Mouse (Mus musculus): ENCODE measurements around the gene Nol11. TPM values are rescaled to one million over a fixed set of nuclear protein-coding genes. Genes with fewer than 3 reads are reported as not detected.

Nol11 gene
- total and polyA plus RNA-seq, 3 experiments = 62.1 to 172 (median 109) TPM

- no peak for TF ChIP-seq E2F4 (IDR thresholded peaks at IDR 0.05; ENCODE audit: insufficient replicate concordance, low read depth, low read length)
These were observed at the start of gene Nol11 (continued) for GRCm38 (mm10) chr11:107188565-107189552.

DNA sequence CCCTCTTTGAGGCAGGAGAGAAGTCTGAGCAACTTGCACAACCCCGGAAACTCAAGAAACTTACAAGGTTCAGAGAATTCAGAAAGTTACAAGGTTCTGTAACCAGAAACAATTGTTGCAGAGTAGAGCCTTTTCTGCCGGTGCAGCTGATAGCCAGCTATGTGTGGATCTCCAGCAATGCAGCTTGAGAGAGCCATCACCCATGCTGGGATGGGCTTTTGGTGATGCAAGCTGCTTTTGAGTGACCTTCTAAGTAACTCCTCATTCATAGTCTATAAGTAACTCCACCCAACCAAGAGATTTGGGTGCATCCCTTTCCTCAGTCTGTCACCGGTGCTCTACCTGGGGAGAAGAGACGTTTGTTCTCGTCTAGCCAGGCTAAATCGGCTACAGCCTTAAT lies 49.3 kb upstream of the Nol11 start:
- dilution Hi-C loops (cut with MboI; ENCODE audit: extremely low pct_ligation_motif_present, extremely low pct_unique_long_range_greater_than_20kb, low sequenced_read_pairs) = no loop called here
- Histone ChIP-seq H3K4me1 (ENCODE audit: control insufficient read depth in 1 of 2, insufficient read depth in 2 of 2) (no peaks in the 10 kb centered on the region), H3K36me3 (replicated peaks in 1 of 2; ENCODE audit: control insufficient read depth in 1 of 2, insufficient read depth in 1 of 2, low read length in 1 of 2) (no peaks in the 10 kb centered on the region), H3K27ac (ENCODE audit: insufficient read depth, low read depth) (no peak overlapping the region), H3K4me2 (ENCODE audit: insufficient read depth, low read depth, poor library complexity, severe bottlenecking) (no peak overlapping the region), H3K79me2 (replicated peaks; ENCODE audit: control insufficient read depth, extremely low read depth, insufficient read depth, poor library complexity, severe bottlenecking) (no peaks in the 10 kb centered on the region), H3K4me3 (replicated peaks in 1 of 3; ENCODE audit: low read depth in 2 of 3, low read length in 2 of 3, poor library complexity in 1 of 3) (no peak overlapping the region), H3K9ac (ENCODE audit: insufficient read depth, low read depth) (no peak overlapping the region), H3K27me3 (replicated peaks) (no peaks in the 10 kb centered on the region), H3K9me3 (replicated peaks; ENCODE audit: low read length) (no peaks in the 10 kb centered on the region)
- DNase-seq (ENCODE audit: extremely low read depth) = no peak
- TF ChIP-seq CHD1 (IDR thresholded peaks at IDR 0.05; ENCODE audit: low read depth, low read length) (no peak), NELFE (IDR thresholded peaks at IDR 0.05; ENCODE audit: low read depth, low read length) (no peak), MAFK (IDR thresholded peaks at IDR 0.05; ENCODE audit: insufficient replicate concordance, low read length) (no peak), TCF12 (IDR thresholded peaks at IDR 0.05; ENCODE audit: low read depth, low read length) (no peak), CTCF (conservative IDR thresholded peaks at IDR 0.05 in 1 of 2, IDR thresholded peaks at IDR 0.05 in 1 of 2; ENCODE audit: low read depth in 2 of 2, low read length in 2 of 2) (no peak), MYC (IDR thresholded peaks at IDR 0.05; ENCODE audit: low read depth, low read length) (no peak), POLR2AphosphoS2 (IDR thresholded peaks at IDR 0.05; ENCODE audit: low read depth, low read length) (no peak), USF2 (conservative IDR thresholded peaks at IDR 0.05; ENCODE audit: low read depth, low read length) (no peak), EP300 (IDR thresholded peaks at IDR 0.05; ENCODE audit: low read length) (no peak), RCOR1 (conservative IDR thresholded peaks at IDR 0.05; ENCODE audit: low read depth, low read length) (no peak), MAX (IDR thresholded peaks at IDR 0.05; ENCODE audit: low read length) (no peak), ETS1 (conservative IDR thresholded peaks at IDR 0.05; ENCODE audit: low read depth, low read length) (no peak), RAD21 (IDR thresholded peaks at IDR 0.05; ENCODE audit: low read depth, low read length) (no peak), NRF1 (IDR thresholded peaks at IDR 0.05; ENCODE audit: low read depth, low read length) (no peak), ZMIZ1 (IDR thresholded peaks at IDR 0.05; ENCODE audit: low read depth, low read length) (no peak), PAX5 (IDR thresholded peaks at IDR 0.05; ENCODE audit: low read length) (no peak), E2F4 (IDR thresholded peaks at IDR 0.05; ENCODE audit: insufficient replicate concordance, low read depth, low read length) (no peak)
- in situ Hi-C loops (cut with MboI; ENCODE audit: low pct_ligation_motif_present, low pct_unique_long_range_greater_than_20kb, low sequenced_read_pairs) = no loop called here

- Histone ChIP-seq H3K4me3 (replicated peaks in 1 of 3; ENCODE audit: low read depth in 2 of 3, low read length in 2 of 3, poor library complexity in 1 of 3) (no peak overlapping the region), H3K9me3 (replicated peaks; ENCODE audit: low read length) (no peaks in the 10 kb centered on the region), H3K9ac (ENCODE audit: insufficient read depth, low read depth) (no peak overlapping the region), H3K36me3 (replicated peaks in 1 of 2; ENCODE audit: control insufficient read depth in 1 of 2, insufficient read depth in 1 of 2, low read length in 1 of 2) (no peaks in the 10 kb centered on the region), H3K27me3 (replicated peaks) (no peaks in the 10 kb centered on the region), H3K4me2 (ENCODE audit: insufficient read depth, low read depth, poor library complexity, severe bottlenecking) (no peak overlapping the region), H3K4me1 (ENCODE audit: control insufficient read depth in 1 of 2, insufficient read depth in 2 of 2) (no peaks in the 10 kb centered on the region), H3K79me2 (replicated peaks; ENCODE audit: control insufficient read depth, extremely low read depth, insufficient read depth, poor library complexity, severe bottlenecking) (no peaks in the 10 kb centered on the region), H3K27ac (ENCODE audit: insufficient read depth, low read depth) (no peak overlapping the region)
- no peak for TF ChIP-seq JUN (IDR thresholded peaks at IDR 0.05; ENCODE audit: insufficient read depth, low read depth, low read length)
- TF ChIP-seq E2F4 (IDR thresholded peaks at IDR 0.05; ENCODE audit: insufficient replicate concordance, low read depth, low read length) = no peak
- no peak for TF ChIP-seq MEF2A (IDR thresholded peaks at IDR 0.05; ENCODE audit: borderline replicate concordance, low read depth, low read length)
- TF ChIP-seq POLR2A (IDR thresholded peaks at IDR 0.05; ENCODE audit: low read depth, low read length) = no peak
- TF ChIP-seq MAZ (IDR thresholded peaks at IDR 0.05; ENCODE audit: low read depth, low read length) = no peak
- TF ChIP-seq SMC3 (IDR thresholded peaks at IDR 0.05; ENCODE audit: low read depth, low read length) = no peak
- no peak for TF ChIP-seq CHD1 (IDR thresholded peaks at IDR 0.05; ENCODE audit: low read depth, low read length)
- TF ChIP-seq ZKSCAN1 (IDR thresholded peaks at IDR 0.05; ENCODE audit: borderline replicate concordance, low read depth, low read length) = no peak
- no peak for TF ChIP-seq ETS1 (conservative IDR thresholded peaks at IDR 0.05; ENCODE audit: low read depth, low read length)
- TF ChIP-seq MAX (IDR thresholded peaks at IDR 0.05; ENCODE audit: low read length) = no peak
- TF ChIP-seq NELFE (IDR thresholded peaks at IDR 0.05; ENCODE audit: low read depth, low read length) = no peak
- TF ChIP-seq POLR2AphosphoS2 (IDR thresholded peaks at IDR 0.05; ENCODE audit: low read depth, low read length) = no peak
- TF ChIP-seq JUND (conservative IDR thresholded peaks at IDR 0.05; ENCODE audit: low read depth, low read length) = no peak
- no peak for TF ChIP-seq ZMIZ1 (IDR thresholded peaks at IDR 0.05; ENCODE audit: low read depth, low read length)
- no peak for TF ChIP-seq RCOR1 (conservative IDR thresholded peaks at IDR 0.05; ENCODE audit: low read depth, low read length)
- no peak for TF ChIP-seq PAX5 (IDR thresholded peaks at IDR 0.05; ENCODE audit: low read length)
- no peak for DNase-seq (ENCODE audit: extremely low read depth)
- in situ Hi-C loops (cut with MboI; ENCODE audit: low pct_ligation_motif_present, low pct_unique_long_range_greater_than_20kb, low sequenced_read_pairs) (no loop called here), dilution Hi-C loops (cut with MboI; ENCODE audit: extremely low pct_ligation_motif_present, extremely low pct_unique_long_range_greater_than_20kb, low sequenced_read_pairs) (no loop called here)
These were observed 48.4 kb upstream of the Nol11 start for GRCm38 (mm10) chr11:107237532-107237931.
